Mouse (Mus musculus) forelimb bud, embryonic 11.5 days (tissue): ENCODE data around the gene Defb6.

Source experiments
- DNase-seq: peaks from one replicate; pipeline ENCODE4 v3.0.0-alpha.2; 2012; ENCODE audit warnings: low read depth, low spot score

Gene Defb6

GRCm38 (mm10) chr8:19225161-19225560 lies at the start of gene Defb6:
TSS of gene Defb6 (plus strand) at chr8:19225478.
- DNase-seq, result no peak

GRCm38 (mm10) chr8:19238101-19238500 lies 12.8 kb downstream of the Defb6 start:
- no peak for DNase-seq

GRCm38 (mm10) chr8:19239616-19240015 lies 14.3 kb downstream of the Defb6 start, which contains the start of gene Defb46:
TSS of gene Defb46 (plus strand) at chr8:19239916.
- no peak for DNase-seq

- no peak for DNase-seq
Observed at GRCm38 (mm10) chr8:19247280-19247679, 22.0 kb downstream of the Defb6 start, which contains the start of gene Defb5. TSS of gene Defb5 (plus strand) at chr8:19247580.

- no peak for DNase-seq
Observed at GRCm38 (mm10) chr8:19258136-19258535, 32.9 kb downstream of the Defb6 start.

GRCm38 (mm10) chr8:19259667-19260066 lies 34.4 kb downstream of the Defb6 start:
- no peak for DNase-seq
